Mouse (Mus musculus): ENCODE results near the gene Ifna15.
A peak's percentile ranks its signal among the peaks of the same experiment; 100 is the strongest.
"Not testable (repeated sequence)": the region's sequence is repeated elsewhere in the genome, so short reads cannot be mapped to it uniquely, and the experiment has no call there.

Ifna15 gene

DNA sequence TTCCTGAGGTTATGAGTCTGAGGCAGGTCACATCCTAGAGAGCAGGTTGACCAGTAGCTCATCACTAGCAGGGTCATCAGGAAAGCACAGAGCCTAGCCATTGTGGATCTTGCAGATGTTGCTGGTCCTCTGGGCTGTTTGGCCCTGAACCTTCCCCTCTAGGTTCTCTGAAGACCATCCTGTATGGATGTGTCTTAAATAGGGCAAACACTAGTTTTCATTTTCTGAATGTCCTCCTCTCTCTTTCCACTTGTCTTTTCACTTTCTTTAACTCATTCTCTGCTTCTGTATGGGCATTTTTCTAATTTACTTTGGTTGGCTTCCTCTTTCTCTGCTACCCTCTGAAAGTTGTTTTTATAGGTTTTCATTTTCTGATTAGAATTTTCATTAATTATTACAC lies at the start of gene Ifna15:
Gene Ifna15 (minus strand): TSS at position 101 of the 400 bp plus-strand sequence.
- DNase-seq = not testable (repeated sequence)

- no peak for DNase-seq
Measured at GRCm38 (mm10) chr4:88603276-88603675, 45.2 kb upstream of the Ifna15 start, which contains the start of gene Ifna12. TSS of gene Ifna12 (minus strand) at chr4:88603376.

DNA sequence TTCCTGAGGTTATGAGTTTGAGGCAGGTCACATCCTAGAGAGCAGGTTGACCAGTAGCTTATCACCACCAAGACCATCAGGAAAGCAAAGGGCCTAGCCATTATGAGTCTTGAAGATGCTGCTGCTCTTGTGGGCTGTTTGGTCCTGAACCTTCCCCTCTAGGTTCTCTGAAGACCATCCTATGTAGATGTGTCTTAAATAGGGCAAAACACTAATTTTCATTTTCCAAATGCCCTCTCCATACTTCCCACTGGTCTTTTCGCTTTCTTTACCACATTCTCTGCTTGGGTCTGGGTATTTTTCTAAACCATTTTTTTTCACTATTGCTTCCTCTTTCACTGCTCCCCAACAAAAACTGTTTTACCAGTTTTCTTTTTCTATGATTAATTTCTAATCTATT lies 34.2 kb upstream of the Ifna15 start, which contains the start of gene Ifna9:
Gene Ifna9 (minus strand): TSS at position 101 of the 400 bp plus-strand sequence.
- DNase-seq = no peak

- no peak for DNase-seq
Measured at GRCm38 (mm10) chr4:88571698-88572097, 13.7 kb upstream of the Ifna15 start, which contains the start of gene Ifna14. TSS of gene Ifna14 (minus strand) at chr4:88571798.

DNA sequence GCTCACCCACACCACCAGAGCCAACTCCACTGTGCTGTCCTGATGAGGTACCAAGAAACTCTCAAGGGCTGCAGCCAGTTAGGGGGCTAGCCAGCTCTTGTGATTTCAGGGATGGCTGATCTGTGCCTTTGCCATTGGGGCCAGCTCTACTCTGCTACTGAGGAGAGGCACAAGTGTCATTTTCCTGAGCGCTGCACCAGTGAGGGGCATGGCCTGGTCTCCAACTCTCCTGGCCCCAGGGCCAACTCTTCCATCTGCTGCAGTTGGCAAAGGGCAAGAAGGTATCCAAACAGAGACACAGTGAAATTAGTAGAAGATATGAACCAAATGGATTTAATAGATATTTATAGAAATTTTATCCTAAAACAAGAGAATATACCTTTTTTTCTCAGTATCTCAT lies 3.7 kb upstream of the Ifna15 start:
- DNase-seq = no peak

- peak; percentile 84 for DNase-seq
Measured at GRCm38 (mm10) chr4:88550161-88550945, 7.7 kb downstream of the Ifna15 start.

DNA sequence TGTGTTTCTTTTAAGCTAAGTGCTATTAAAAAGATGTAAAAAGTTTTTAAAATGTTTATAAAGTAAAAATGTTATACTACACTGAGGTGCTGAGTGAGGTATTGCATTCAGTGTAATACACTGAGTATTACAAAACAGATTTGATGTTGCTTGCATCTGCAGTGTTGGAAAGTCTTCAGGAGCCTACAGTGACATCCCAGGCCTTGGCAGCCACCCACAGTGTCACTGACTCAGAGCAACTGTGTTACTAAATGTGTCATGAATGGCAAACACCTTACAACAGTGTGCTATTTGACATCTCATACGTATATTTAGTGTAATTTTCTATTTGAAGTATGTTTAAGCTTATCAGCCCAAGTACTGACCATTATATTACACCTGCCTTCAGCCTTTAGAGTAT lies 10.1 kb downstream of the Ifna15 start:
- DNase-seq = no peak

DNA sequence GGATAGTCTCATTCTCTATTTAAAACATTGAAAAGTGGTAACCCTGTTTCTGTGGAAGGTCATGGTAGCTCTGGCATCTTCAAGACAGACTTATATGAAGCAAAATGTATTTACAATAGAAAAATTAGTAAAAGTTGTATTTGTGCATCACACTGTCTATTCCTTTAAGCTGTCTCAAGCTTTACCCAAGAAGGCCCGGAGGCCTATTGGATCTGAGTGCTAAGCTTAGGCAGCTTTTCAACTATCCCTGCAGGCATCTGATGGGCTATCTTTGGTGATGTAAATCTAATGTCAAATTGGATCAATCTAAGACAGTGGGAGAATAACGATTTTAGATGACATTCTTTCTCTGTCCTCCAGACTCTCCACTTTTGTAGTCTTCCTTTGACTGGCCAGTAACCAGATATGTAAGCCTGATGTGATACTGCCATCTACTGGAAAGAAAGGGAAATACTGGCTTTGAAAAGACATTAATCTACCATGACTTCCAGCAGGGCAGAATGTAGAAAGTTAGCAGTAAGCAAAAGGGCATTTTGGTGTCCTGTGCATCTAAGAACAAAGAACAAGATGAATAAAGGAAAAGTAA lies 14.3 kb downstream of the Ifna15 start:
- DNase-seq = no peak

DNA sequence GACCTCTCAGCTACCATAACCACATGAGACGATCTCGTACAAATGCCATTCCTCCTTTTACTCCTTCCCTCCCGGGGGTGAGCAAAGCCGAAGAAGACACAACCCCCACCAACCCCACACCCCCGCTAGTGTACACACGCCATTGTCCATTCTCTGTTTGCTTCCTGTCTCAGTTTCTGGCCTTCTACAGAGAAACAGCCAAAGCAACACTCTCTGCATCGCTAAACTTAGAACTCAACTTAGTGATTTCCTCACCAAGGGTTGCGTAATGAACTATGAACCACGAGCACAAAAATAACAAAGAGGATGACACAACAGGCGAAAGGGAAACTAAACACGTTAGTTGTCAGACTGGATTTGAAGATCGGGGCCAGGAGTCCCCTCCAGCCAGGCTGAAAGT lies 20.7 kb downstream of the Ifna15 start:
- peak; percentile 6 for DNase-seq

DNA sequence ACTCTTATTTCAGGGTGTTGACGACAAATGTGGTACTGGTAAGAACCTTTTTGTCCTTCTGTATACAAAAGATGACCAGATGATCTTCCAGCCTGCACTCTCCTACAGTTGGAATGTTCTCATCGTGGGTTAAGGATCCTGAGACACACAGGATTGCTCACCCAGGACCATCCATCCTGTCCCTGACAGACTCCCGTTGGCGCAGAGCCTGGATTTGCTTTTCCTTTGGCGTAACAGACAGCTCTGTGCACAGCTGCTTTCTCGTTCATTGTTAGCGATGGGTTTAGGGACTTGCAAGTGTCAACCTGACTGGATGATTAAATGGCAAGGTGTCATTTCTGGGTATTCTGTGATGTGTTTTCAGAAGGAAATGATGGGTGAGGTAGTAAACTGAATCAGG lies 21.4 kb downstream of the Ifna15 start:
- no peak for DNase-seq

- no peak for DNase-seq
Measured at GRCm38 (mm10) chr4:88535742-88536141, 22.3 kb downstream of the Ifna15 start.

- no peak for DNase-seq
Measured at GRCm38 (mm10) chr4:88534903-88535302, 23.1 kb downstream of the Ifna15 start.

GRCm38 (mm10) chr4:88533499-88533898 lies 24.5 kb downstream of the Ifna15 start:
- DNase-seq = peak; percentile 43

GRCm38 (mm10) chr4:88530892-88531291 lies 27.2 kb downstream of the Ifna15 start:
- DNase-seq = no peak

DNA sequence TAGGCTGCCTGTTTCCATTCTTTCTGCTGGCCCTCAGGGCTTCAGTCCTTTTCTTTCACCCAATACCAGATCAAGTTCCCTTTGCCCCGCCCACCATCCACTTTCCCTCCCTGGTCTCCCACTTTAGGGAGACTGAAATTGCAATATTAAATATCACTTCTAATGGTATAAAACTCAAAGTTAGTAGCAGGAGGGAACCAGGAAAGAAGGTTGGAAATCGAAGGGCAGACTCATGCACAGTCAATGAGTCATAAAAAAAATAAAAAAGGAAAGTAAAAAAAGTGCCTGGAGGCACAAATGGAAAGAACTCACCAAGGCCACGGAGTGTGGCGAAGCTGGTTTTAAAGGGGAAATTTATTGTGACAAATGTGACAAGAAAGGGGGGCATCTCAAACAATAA lies 27.8 kb downstream of the Ifna15 start:
- no peak for DNase-seq

DNA sequence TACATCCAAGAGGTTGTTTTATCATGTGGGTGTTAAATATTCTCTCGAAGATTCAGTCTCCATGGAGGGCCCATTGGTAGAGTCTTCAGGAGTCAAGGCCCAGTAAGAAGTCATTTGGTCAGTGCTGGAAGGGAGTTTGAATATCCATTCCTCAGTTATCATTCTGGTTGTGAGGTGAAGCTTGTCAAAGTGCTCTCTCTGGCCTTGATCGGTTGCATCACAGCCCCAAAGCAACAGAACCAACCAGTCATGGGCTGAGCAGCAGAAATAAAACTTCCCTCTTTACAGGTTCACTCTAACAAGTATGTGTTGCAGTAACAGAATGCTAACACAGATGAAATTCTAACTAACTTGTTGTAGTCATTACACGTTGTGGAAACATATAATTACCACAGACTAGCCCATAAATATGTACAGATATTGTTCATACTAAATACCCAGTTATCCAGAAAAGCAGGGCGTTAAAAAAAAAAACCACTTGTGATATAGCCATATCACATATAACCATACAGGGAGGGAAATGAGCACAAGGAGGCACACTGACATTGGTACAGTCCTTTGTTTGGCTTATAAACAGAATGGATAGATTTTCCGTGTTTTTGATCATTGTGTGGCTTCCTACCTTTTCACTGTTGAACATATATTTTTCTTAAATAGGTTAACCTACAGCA lies 31.5 kb downstream of the Ifna15 start:
- DNase-seq = no peak

DNA sequence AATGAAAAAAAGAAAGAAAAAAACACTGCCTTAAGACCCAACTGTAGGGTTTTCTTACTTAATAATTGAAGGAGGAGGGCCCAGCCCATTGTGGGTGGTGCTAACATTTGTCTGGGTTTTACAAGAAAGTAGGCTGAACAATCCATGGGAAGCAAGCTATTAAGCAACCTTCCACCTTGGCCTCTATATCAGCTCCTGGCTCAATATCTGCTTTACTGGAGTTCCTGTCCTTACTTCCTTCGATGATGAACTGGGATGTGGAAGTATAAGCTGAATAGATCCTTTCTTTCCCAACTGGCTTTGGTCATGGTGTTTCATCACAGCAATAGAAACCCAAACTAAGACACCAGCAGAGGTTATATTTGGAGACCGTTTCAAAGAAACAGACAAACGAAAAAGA lies 32.7 kb downstream of the Ifna15 start:
- no peak for DNase-seq

GRCm38 (mm10) chr4:88523241-88523640 lies 34.8 kb downstream of the Ifna15 start:
- peak; percentile 22 for DNase-seq

DNA sequence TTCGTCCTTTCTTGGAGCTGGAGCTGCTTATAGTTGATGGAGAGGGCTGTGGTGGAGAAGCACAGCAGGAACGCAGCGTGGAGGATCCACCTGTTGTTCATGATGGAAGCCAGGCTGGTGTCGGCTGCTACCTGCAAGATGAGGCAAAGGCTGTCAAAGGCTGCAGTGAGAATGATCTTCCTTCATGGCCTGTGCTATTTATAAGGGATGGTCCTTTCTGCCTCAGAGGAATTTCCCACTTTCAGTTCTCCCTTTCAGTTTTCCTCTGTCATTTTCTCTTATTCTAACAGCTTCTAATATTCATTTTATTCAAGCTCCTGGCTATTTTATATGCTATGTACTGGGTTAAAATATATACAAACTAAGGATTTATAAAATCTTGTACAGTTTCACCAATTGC lies 35.4 kb downstream of the Ifna15 start, which contains the start of gene Ifnb1:
Gene Ifnb1 (minus strand): TSS at position 101 of the 400 bp plus-strand sequence.
- DNase-seq = no peak

DNA sequence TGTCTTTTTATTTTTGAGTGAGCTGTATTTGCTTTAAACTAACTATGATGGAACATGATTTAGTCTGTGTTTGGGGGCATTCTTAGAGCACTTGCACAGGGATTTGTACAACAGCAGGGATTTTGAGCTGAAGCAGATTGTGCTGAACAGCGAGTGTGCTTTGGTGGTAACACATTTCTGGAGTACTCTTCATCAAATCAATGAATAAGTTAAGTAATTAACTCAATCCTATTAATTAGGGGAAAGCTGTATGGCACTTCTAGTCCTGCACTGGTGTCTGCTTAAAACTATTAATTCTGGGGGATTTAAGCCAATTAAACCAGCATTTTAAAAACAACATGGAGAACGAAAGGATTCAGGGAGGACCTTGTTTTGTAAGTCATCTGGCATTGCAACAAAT lies 40.1 kb downstream of the Ifna15 start:
- DNase-seq = no peak

DNA sequence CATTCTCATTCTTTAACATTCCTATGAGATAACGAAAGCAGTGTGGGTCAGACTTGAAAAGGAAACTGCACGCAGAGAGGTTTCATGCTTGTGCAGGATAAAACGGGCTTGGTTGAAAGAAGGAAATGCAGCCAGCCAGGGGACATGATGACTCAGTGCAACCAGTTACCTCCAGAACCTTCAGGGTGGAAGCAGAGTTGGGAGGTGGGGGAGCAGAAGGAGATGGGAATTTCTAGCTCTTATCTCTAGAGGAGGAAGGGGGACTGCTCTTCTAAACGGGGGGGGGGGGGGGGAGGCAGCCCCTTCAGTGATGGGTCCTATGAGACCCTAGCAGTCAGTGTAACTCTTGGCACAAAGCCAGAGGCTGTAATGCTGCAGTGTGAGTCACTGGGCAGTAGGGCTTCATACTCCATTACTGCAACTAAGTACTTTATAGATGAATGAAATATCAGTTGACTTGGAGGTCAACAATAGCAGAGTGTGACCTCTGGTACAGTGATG lies 42.3 kb downstream of the Ifna15 start:
- peak; percentile 35 for DNase-seq

DNA sequence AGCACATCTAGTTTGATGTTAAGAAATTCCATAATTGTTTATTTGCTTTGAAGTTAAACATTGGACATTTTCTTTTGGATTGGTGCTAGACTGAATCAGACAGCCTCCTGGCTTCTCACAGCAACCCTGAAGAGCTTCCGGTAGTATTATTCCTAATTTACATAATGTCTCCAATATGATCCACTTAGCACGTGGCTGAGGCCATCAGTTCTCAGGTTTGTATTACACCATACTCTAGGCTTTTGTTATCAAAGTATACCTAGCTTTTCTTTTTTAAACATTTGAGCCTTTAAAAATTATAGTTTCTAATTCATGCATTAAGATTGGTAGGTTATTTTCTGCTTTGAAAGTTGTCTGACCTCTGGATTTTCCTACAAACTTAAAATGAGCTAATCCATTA lies 42.8 kb downstream of the Ifna15 start:
- DNase-seq = no peak

DNA sequence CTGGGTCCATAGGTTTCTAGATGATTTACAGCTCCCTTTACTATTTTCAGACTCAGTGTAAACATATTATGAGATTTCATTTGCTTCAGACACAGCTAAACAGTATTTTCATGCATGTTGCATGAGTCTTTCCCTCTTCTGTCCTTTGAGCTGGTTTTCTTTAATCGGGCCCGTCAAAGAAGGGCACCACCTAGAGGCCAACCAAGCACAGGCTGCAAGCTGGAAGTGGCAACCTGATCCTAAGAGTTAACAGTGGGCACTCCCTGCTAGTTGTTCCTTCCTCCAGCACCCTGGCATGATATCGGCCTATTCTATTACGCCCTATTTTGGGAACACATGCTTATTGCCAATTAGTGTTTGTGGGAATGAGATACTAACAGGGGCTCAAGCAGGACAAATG lies 43.6 kb downstream of the Ifna15 start:
- peak; percentile 61 for DNase-seq

DNA sequence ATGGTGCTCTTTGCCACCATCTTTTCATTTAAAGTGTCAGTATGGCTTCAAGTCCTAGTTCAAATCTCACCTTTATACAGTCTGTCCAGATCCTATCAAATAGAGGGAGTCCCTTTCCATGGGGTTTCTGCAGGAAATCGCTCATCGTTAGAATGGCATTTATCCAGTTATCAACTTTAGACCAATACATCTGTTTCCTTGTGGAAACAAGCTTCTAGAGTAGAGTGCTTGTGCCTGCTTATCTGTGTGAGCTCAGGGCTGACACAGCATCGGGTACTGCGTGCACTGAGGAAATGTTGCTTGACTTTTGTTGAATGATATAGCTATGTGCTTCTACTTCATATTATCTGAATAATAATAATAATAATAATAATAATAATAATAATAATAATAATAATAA lies 44.3 kb downstream of the Ifna15 start:
- DNase-seq = no peak

All from kidney, adult 18-20 months (tissue).